Mouse (Mus musculus): ENCODE measurements at regions not wholly inside any gene's neighbourhood (a gene's known extent, or its start where the extent isn't known, plus 50 kb on each side); places are given as distances from the start of the nearest gene placed in this dataset.

- Histone ChIP-seq H3K27ac (ENCODE audit: low read depth, low read length) (no peak overlapping the region), H3K27me3 (ENCODE audit: control insufficient read depth, insufficient read depth, low read length) (no peaks in the 10 kb centered on the region), H3K4me1 (ENCODE audit: control insufficient read depth, insufficient read depth, low read length) (no peaks in the 10 kb centered on the region), H3K4me2 (replicated peaks; ENCODE audit: low read depth, low read length) (no peak overlapping the region), H3K36me3 (ENCODE audit: control insufficient read depth, insufficient read depth, low read length) (no peaks in the 10 kb centered on the region), H3K9me3 (ENCODE audit: control insufficient read depth, low read length) (no peaks in the 10 kb centered on the region), H3K9ac (ENCODE audit: low read depth, low read length) (no peak overlapping the region), H3K4me3 (ENCODE audit: low read length) (no peak overlapping the region)
- WGBS: 82% methylated on average over 5 of the region's 5 CpGs
- ATAC-seq (ENCODE audit: low FRiP score, low TSS enrichment): no peak
These were observed 180.5 kb upstream of the Dlk1 start for GRCm38 (mm10) chr12:109272101-109272500.

- no peaks in the 10 kb centered on the region for H3K36me3 ChIP-seq (ENCODE audit: control insufficient read depth, insufficient read depth, low read length)
- H3K27ac ChIP-seq (ENCODE audit: low read depth, low read length): no peak overlapping the region
- ATAC-seq (ENCODE audit: low FRiP score, low TSS enrichment): no peak
- H3K4me1 ChIP-seq (ENCODE audit: control insufficient read depth, insufficient read depth, low read length): no peaks in the 10 kb centered on the region
- WGBS: 29% methylated on average over 6 of the region's 6 CpGs
- H3K9me3 ChIP-seq (ENCODE audit: control insufficient read depth, low read length): no peaks in the 10 kb centered on the region; the same call in 1 of the 2 replicates
- no peaks in the 10 kb centered on the region for H3K27me3 ChIP-seq (ENCODE audit: control insufficient read depth, insufficient read depth, low read length)
- no peak overlapping the region for H3K4me3 ChIP-seq (ENCODE audit: low read length)
- H3K9ac ChIP-seq (ENCODE audit: low read depth, low read length): no peak overlapping the region
- H3K4me2 ChIP-seq (replicated peaks; ENCODE audit: low read depth, low read length): no peak overlapping the region
These were observed 137.8 kb upstream of the Dlk1 start for GRCm38 (mm10) chr12:109314850-109315249.

DNA sequence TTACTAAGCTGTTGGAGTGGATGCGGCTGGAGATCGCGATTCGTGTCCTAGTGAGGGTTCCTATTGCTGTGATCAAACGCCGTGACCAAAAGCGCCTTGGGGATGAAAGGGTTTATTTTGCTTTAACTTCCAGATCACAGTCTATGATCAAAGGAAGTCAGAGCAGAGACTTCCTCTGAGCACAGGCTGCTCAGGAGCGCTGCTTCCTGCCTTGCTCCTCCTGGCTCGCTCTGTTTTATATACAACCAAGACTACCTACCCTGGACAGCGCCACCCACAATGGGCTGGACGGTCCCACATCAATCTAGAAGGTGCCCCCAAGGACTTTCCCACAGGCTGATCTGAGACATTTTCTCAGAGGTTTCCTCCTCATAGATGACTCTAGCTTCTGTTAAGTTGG lies 126.6 kb upstream of the Dlk1 start:
- Histone ChIP-seq H3K4me2 (replicated peaks; ENCODE audit: low read depth, low read length) (no peak overlapping the region), H3K27ac (ENCODE audit: low read depth, low read length) (no peak overlapping the region), H3K4me3 (ENCODE audit: low read length) (no peak overlapping the region), H3K36me3 (ENCODE audit: control insufficient read depth, insufficient read depth, low read length) (no peaks in the 10 kb centered on the region), H3K27me3 (ENCODE audit: control insufficient read depth, insufficient read depth, low read length) (no peaks in the 10 kb centered on the region), H3K4me1 (ENCODE audit: control insufficient read depth, insufficient read depth, low read length) (no peaks in the 10 kb centered on the region), H3K9ac (ENCODE audit: low read depth, low read length) (no peak overlapping the region), H3K9me3 (ENCODE audit: control insufficient read depth, low read length) (no peaks in the 10 kb centered on the region)
- peak; percentile 75; the same call in 1 of the 2 replicates for ATAC-seq (ENCODE audit: low FRiP score, low TSS enrichment)
- WGBS: 41% methylated on average over 11 of the region's 11 CpGs

DNA sequence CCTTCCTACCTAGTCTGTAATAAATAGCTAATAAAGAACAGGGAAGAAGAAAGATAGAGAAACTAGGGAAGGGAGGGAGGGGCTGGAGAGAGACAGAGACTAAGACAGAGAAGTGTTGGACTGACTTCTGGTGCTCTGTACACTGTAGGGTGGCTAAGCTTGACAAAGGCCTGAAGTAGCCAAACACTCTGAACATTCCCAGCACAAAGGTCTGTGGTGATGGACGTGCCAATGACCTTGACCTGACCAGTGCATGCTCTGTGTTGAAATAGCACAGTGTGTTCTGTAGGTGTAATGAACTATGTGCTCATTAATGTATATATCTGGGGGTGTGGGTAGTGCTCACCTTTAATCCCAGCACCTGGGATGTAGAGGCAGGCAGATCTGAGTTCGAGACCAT lies 81.3 kb upstream of the Dlk1 start:
- no peak overlapping the region for H3K9ac ChIP-seq (ENCODE audit: low read depth, low read length)
- H3K27me3 ChIP-seq (ENCODE audit: control insufficient read depth, insufficient read depth, low read length): no peaks in the 10 kb centered on the region
- H3K27ac ChIP-seq (ENCODE audit: low read depth, low read length): no peak overlapping the region
- no peak overlapping the region for H3K4me3 ChIP-seq (ENCODE audit: low read length)
- H3K4me1 ChIP-seq (ENCODE audit: control insufficient read depth, insufficient read depth, low read length): no peaks in the 10 kb centered on the region
- ATAC-seq (ENCODE audit: low FRiP score, low TSS enrichment): no peak
- H3K9me3 ChIP-seq (ENCODE audit: control insufficient read depth, low read length): no peaks in the 10 kb centered on the region
- 90% methylated on average over 2 of the region's 2 CpGs for WGBS
- no peaks in the 10 kb centered on the region for H3K36me3 ChIP-seq (ENCODE audit: control insufficient read depth, insufficient read depth, low read length)
- no peak overlapping the region for H3K4me2 ChIP-seq (replicated peaks; ENCODE audit: low read depth, low read length)

- H3K9ac ChIP-seq (ENCODE audit: low read depth, low read length): no peak overlapping the region
- WGBS: 68% methylated on average over 5 of the region's 5 CpGs
- H3K27ac ChIP-seq (ENCODE audit: low read depth, low read length): no peak overlapping the region
- no peaks in the 10 kb centered on the region for H3K36me3 ChIP-seq (ENCODE audit: control insufficient read depth, insufficient read depth, low read length)
- H3K4me1 ChIP-seq (ENCODE audit: control insufficient read depth, insufficient read depth, low read length): peaks cover 4% of the 10 kb centered on the region; the same call in 1 of the 2 replicates
- H3K4me2 ChIP-seq (replicated peaks; ENCODE audit: low read depth, low read length): no peak overlapping the region
- ATAC-seq (ENCODE audit: low FRiP score, low TSS enrichment): no peak
- no peaks in the 10 kb centered on the region for H3K27me3 ChIP-seq (ENCODE audit: control insufficient read depth, insufficient read depth, low read length)
- H3K9me3 ChIP-seq (ENCODE audit: control insufficient read depth, low read length): no peaks in the 10 kb centered on the region
- no peak overlapping the region for H3K4me3 ChIP-seq (ENCODE audit: low read length)
These were observed 66.8 kb upstream of the Dlk1 start for GRCm38 (mm10) chr12:109385794-109386193.

DNA sequence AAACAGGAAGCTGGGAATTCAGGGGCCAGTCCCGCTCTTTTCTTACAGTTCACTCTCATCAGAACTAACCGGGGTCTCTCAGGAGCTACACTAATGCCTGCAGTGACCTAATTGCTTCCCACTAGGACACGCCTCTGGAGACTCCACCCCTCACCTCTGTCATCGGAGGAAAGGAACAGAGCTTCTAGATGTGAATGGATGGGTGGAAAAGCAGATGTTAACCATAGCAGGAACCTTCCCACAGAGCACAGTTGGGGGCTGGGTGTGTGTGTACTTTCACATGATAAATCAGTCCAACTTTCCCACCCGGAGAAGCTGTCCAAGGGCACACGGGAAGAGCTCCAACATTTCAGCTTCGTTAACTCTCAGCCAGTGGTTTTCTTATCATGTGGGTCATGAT lies 63.8 kb upstream of the Dlk1 start:
- ATAC-seq (ENCODE audit: low FRiP score, low TSS enrichment): 0 out of 2 replicates have a peak, but pooled peaks have one; percentile 41
- peaks cover 4% of the 10 kb centered on the region; the same call in 1 of the 2 replicates for H3K4me1 ChIP-seq (ENCODE audit: control insufficient read depth, insufficient read depth, low read length)
- H3K4me3 ChIP-seq (ENCODE audit: low read length): no peak overlapping the region
- no peaks in the 10 kb centered on the region; the same call in 1 of the 2 replicates for H3K27me3 ChIP-seq (ENCODE audit: control insufficient read depth, insufficient read depth, low read length)
- no peak overlapping the region for H3K27ac ChIP-seq (ENCODE audit: low read depth, low read length)
- 14% methylated on average over 7 of the region's 7 CpGs for WGBS
- no peaks in the 10 kb centered on the region for H3K9me3 ChIP-seq (ENCODE audit: control insufficient read depth, low read length)
- H3K36me3 ChIP-seq (ENCODE audit: control insufficient read depth, insufficient read depth, low read length): no peaks in the 10 kb centered on the region
- no peak overlapping the region for H3K9ac ChIP-seq (ENCODE audit: low read depth, low read length)
- H3K4me2 ChIP-seq (replicated peaks; ENCODE audit: low read depth, low read length): peak overlapping the region; percentile 12; the same call in 1 of the 2 replicates

- H3K9me3 ChIP-seq (ENCODE audit: control insufficient read depth, low read length): no peaks in the 10 kb centered on the region
- no peak overlapping the region for H3K4me3 ChIP-seq (ENCODE audit: low read length)
- peaks cover 4% of the 10 kb centered on the region; the same call in 1 of the 2 replicates for H3K4me1 ChIP-seq (ENCODE audit: control insufficient read depth, insufficient read depth, low read length)
- H3K27ac ChIP-seq (ENCODE audit: low read depth, low read length): no peak overlapping the region
- whole genome bisulfite sequencing: 90% methylated on average over 12 of the region's 12 CpGs
- H3K9ac ChIP-seq (ENCODE audit: low read depth, low read length): no peak overlapping the region
- ATAC-seq (ENCODE audit: low FRiP score, low TSS enrichment): no peak
- H3K27me3 ChIP-seq (ENCODE audit: control insufficient read depth, insufficient read depth, low read length): no peaks in the 10 kb centered on the region; the same call in 1 of the 2 replicates
- no peaks in the 10 kb centered on the region for H3K36me3 ChIP-seq (ENCODE audit: control insufficient read depth, insufficient read depth, low read length)
- H3K4me2 ChIP-seq (replicated peaks; ENCODE audit: low read depth, low read length): no peak overlapping the region
These were observed 62.2 kb upstream of the Dlk1 start for GRCm38 (mm10) chr12:109390388-109390920.

GRCm38 (mm10) chr12:109390978-109391377 lies 61.6 kb upstream of the Dlk1 start:
- no peak for ATAC-seq (ENCODE audit: low FRiP score, low TSS enrichment)
- Histone ChIP-seq H3K9me3 (ENCODE audit: control insufficient read depth, low read length) (no peaks in the 10 kb centered on the region), H3K27ac (ENCODE audit: low read depth, low read length) (no peak overlapping the region), H3K36me3 (ENCODE audit: control insufficient read depth, insufficient read depth, low read length) (no peaks in the 10 kb centered on the region), H3K27me3 (ENCODE audit: control insufficient read depth, insufficient read depth, low read length) (no peaks in the 10 kb centered on the region; the same call in 1 of the 2 replicates), H3K4me2 (replicated peaks; ENCODE audit: low read depth, low read length) (no peak overlapping the region), H3K4me3 (ENCODE audit: low read length) (no peak overlapping the region), H3K4me1 (ENCODE audit: control insufficient read depth, insufficient read depth, low read length) (peaks cover 4% of the 10 kb centered on the region; the same call in 1 of the 2 replicates), H3K9ac (ENCODE audit: low read depth, low read length) (no peak overlapping the region)
- WGBS: 67% methylated on average over 8 of the region's 8 CpGs

- WGBS: 48% methylated on average over 8 of the region's 8 CpGs
- no peaks in the 10 kb centered on the region for H3K9me3 ChIP-seq (ENCODE audit: control insufficient read depth, low read length)
- ATAC-seq (ENCODE audit: low FRiP score, low TSS enrichment): no peak
- H3K4me2 ChIP-seq (replicated peaks; ENCODE audit: low read depth, low read length): peak overlapping the region; percentile 19; the same call in 1 of the 2 replicates
- H3K4me1 ChIP-seq (ENCODE audit: control insufficient read depth, insufficient read depth, low read length): peaks cover 4% of the 10 kb centered on the region; the same call in 1 of the 2 replicates
- no peak overlapping the region for H3K9ac ChIP-seq (ENCODE audit: low read depth, low read length)
- H3K27me3 ChIP-seq (ENCODE audit: control insufficient read depth, insufficient read depth, low read length): no peaks in the 10 kb centered on the region; the same call in 1 of the 2 replicates
- H3K27ac ChIP-seq (ENCODE audit: low read depth, low read length): no peak overlapping the region
- no peaks in the 10 kb centered on the region for H3K36me3 ChIP-seq (ENCODE audit: control insufficient read depth, insufficient read depth, low read length)
- H3K4me3 ChIP-seq (ENCODE audit: low read length): no peak overlapping the region
These were observed 59.3 kb upstream of the Dlk1 start for GRCm38 (mm10) chr12:109393326-109393725.
